Mouse (Mus musculus) telencephalon, adult 2 months (tissue): ENCODE measurements around the gene Pdcd11.

Source experiments
- DNase-seq: peaks from one replicate; pipeline ENCODE4 v3.0.0-alpha.2; 2011; ENCODE audit warnings: low read depth, low spot score

Pdcd11 gene

GRCm38 (mm10) chr19:47168793-47169412 is 78.3 kb downstream of the Pdcd11 start:
- no peak for DNase-seq

GRCm38 (mm10) chr19:47174515-47174914 is 83.9 kb downstream of the Pdcd11 start:
- no peak for DNase-seq

- no peak for DNase-seq
These were observed 84.9 kb downstream of the Pdcd11 start for GRCm38 (mm10) chr19:47175472-47175871.

- no peak for DNase-seq
These were observed 86.4 kb downstream of the Pdcd11 start for GRCm38 (mm10) chr19:47176916-47177505.

GRCm38 (mm10) chr19:47178001-47178400 is 87.4 kb downstream of the Pdcd11 start:
- DNase-seq, result no peak

- DNase-seq, result no peak
These were observed 88.1 kb downstream of the Pdcd11 start, which contains the start of gene Neurl1a for GRCm38 (mm10) chr19:47178431-47179271. TSS of gene Neurl1a (plus strand) at chr19:47178820.

GRCm38 (mm10) chr19:47179272-47179809 is 88.8 kb downstream of the Pdcd11 start:
- no peak for DNase-seq

GRCm38 (mm10) chr19:47180011-47180410 is 89.4 kb downstream of the Pdcd11 start:
- DNase-seq, result no peak
